Mouse (Mus musculus) limb, embryonic 13.5 days (tissue): ENCODE data around the gene G430095P16Rik. TPM values are rescaled to one million over a fixed set of nuclear protein-coding genes. Genes with fewer than 3 reads are reported as not detected.

Source experiments
- ATAC-seq: fragments of 200-750 bp; cut with Nextera tagmentation; 2 replicates; pipeline ENCODE4 v1.8.0; 2017; ENCODE audit warnings: low read depth, moderate number of reproducible peaks, moderate TSS enrichment; ENCODE audit not compliant: low FRiP score
- H3K27ac ChIP-seq: fragments of 300-500 bp; sonication (generic); 2 replicates; pipeline ENCODE4 v1.5.1; 2015; ENCODE audit warnings: inconsistent platforms, mild to moderate bottlenecking, moderate library complexity
- H3K27me3 ChIP-seq: fragments of 300-500 bp; sonication (generic); 2 replicates; pipeline ENCODE4 v1.6.1; 2015; ENCODE audit warnings: mild to moderate bottlenecking, inconsistent platforms
- H3K36me3 ChIP-seq: fragments of 300-500 bp; sonication (generic); 2 replicates; pipeline ENCODE4 v1.6.1; 2015; ENCODE audit warnings: inconsistent platforms, mild to moderate bottlenecking, moderate library complexity
- H3K4me1 ChIP-seq: fragments of 300-500 bp; sonication (generic); 2 replicates; pipeline ENCODE4 v1.6.1; 2015; ENCODE audit warnings: inconsistent platforms
- H3K4me2 ChIP-seq: fragments of 300-500 bp; sonication (generic); replicated peaks from 2 replicates; pipeline ENCODE4 v1.6.1; 2015; ENCODE audit warnings: inconsistent platforms, mild to moderate bottlenecking, moderate library complexity
- H3K4me3 ChIP-seq: fragments of 300-500 bp; sonication (generic); 2 replicates; pipeline ENCODE4 v1.5.1; 2015; ENCODE audit warnings: moderate library complexity, mild to moderate bottlenecking, inconsistent platforms
- H3K9ac ChIP-seq: fragments of 300-500 bp; sonication (generic); 2 replicates; pipeline ENCODE4 v1.6.1; 2015; ENCODE audit warnings: mild to moderate bottlenecking, inconsistent platforms
- H3K9me3 ChIP-seq: fragments of 300-500 bp; sonication (generic); 2 replicates; pipeline ENCODE4 v1.6.1; 2016; ENCODE audit warnings: inconsistent platforms
- WGBS: fragments of 180-500 bp; shearing (Covaris S2); methylation state at CpG from one replicate; pipeline ENCODE4 v1.1.7; 2015; 5-methylcytosine and 5-hydroxymethylcytosine counted together
- polyA plus RNA-seq: library from polyadenylated mRNA; unstranded; fragments of >200 nt; fragmentation: Nextera tagmentation; extraction: Ambion mirVana; gene quantifications from 2 replicates; pipeline ENCODE4 v1.2.1, GENCODE M21; 2015

Gene G430095P16Rik
- polyA plus RNA-seq, 1 experiment from 2014 or later, result 7.1 TPM

DNA sequence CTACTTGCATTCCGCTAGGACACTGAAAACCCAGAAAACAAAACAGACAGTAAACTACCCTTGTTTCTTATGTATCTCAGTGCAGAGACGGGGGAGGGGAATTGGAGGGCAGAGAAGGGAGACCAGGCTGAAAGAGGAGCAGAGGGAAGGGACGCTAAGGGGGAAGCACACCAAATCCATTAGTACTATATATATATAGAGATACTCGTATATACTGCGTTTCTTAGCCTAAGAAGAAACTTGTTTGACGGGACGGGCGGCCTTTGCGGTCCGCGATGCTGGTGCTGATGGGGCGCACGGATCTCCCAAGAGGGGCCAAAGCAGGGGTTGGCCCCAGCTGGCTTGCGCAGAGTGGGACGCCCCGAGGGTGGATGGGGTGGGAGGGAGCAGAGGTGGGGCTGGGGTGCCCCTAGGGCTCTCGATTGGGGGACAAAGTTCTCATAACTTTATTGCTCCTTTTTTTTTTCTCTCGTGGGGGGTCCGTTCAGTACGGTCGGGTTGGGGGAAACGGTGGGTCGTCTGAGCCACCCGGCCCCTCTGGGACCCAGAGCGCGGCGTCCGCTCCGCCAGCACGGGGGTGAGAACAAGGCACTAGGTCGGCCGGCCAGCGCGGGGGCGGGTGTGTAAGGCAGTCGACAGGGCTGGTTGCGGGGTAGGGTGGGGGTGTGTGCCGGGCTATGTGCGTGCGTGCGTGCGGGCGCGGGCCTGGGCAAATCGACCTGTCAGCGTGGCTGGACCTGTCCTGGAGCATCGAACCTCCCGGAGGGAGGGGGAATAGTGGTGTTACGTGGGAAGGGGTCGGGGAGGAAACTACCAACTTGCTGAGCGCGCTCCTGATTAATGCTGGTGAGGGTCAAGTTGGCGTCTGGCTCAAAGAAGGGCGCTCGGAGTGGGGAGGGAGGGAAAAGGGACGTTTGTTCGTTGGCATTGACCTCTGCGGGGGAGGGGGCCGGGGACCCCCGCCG is 17.7 kb upstream of the G430095P16Rik start:
- H3K36me3 ChIP-seq, result peaks cover 21% of the 10 kb centered on the region
- H3K4me1 ChIP-seq, result peaks cover 77% of the 10 kb centered on the region
- no peak overlapping the region for H3K27ac ChIP-seq
- H3K9ac ChIP-seq, result peak overlapping the region; percentile 53
- H3K9me3 ChIP-seq, result no peaks in the 10 kb centered on the region
- 5% methylated on average over 61 of the region's 61 CpGs for WGBS
- peak overlapping the region; percentile 28 for H3K4me3 ChIP-seq
- no peak for ATAC-seq
- peaks cover 72% of the 10 kb centered on the region for H3K27me3 ChIP-seq
- H3K4me2 ChIP-seq, result peak overlapping the region; percentile 57

DNA sequence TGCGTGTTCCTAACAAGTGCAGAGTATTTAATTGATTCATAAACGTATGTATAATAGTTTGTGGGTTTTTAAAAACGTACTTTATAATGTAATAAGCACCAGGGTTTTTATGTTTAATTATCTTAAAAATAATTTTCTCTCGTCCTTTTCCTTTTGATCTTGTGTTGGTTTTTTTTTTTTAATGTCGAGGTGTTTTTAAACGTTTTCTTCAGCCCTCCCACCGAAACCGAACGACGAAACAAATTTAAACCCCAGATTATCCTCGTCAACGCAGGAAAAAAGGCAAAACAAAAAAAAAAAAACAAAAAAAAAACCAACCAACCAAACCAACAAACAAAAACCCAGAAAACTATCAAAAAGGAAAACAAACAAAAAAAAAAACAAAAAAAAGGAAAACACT is 16.8 kb upstream of the G430095P16Rik start:
- peaks cover 25% of the 10 kb centered on the region for H3K36me3 ChIP-seq
- no peaks in the 10 kb centered on the region for H3K9me3 ChIP-seq
- H3K4me1 ChIP-seq, result peaks cover 80% of the 10 kb centered on the region
- H3K4me2 ChIP-seq, result peak overlapping the region; percentile 57
- H3K27me3 ChIP-seq, result peaks cover 72% of the 10 kb centered on the region
- H3K9ac ChIP-seq, result no peak overlapping the region; the same call in 1 of the 2 replicates
- peak overlapping the region; percentile 28 for H3K4me3 ChIP-seq
- ATAC-seq, result no peak
- WGBS, result 10% methylated on average over 12 of the region's 12 CpGs
- no peak overlapping the region for H3K27ac ChIP-seq

DNA sequence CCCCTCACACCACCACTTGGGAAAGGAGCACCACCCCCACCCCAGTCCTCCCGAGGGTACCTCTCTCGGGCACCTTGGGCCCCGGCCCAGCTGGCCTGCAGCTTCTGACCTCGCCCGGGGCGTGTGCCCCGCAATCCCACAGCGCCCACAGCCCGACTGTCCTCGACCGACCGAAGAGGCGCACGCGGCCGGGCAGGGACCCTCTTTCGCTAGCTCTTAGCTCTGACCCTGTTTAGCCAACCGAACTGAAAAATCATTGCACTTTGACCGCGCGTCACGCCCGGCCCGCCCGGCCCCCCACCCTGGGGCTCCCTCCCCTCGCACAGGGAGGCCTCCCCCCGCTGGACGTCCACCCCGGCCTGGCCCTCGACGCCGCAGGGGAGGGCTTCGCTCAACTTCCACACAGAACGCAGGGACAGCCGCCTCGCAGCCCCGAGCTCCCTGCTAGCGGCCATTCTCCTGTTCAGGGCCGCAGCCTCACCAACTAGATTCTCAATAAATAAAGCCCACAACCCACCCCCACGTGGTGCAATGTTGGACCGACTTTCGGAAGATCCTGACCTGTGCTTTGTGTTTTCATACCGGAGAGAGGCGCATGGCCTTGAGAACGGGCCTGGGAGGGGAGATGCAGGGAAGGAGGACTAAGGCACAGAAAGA is 16.1 kb upstream of the G430095P16Rik start:
- WGBS, result 7% methylated on average over 41 of the region's 45 CpGs
- Histone ChIP-seq H3K9ac (peak overlapping the region; percentile 61), H3K36me3 (peaks cover 29% of the 10 kb centered on the region)

DNA sequence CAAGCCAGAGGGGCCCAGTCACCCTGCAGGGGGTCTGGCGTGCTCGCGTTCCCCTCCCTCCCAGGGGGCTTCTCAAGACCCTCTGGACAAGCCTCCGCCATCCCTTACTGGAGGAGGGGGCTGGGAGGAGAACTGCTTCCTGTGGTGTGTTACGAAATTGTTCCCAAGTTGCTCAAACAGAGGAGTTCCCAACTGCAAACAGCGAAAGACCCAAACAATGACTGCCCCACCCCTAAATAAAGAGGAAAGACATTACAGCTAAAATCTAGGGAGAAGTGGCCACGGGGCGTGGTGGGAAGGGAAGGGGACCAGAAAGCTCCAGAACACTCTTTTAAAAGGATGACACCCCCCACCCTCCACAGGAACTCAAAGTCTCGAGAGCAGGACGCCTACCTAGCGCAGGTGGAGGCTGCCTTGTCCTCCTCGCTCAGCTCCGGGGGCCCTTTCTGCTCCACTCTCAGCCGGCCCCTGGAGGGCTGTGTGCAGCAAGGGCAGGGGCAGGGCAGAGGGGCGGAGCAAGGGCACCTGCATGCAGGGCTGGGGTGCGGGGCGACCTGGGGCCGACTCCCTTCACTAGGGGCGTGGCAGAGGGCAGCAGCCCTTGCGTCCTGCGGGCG is 15.4 kb upstream of the G430095P16Rik start:
- H3K9ac ChIP-seq, result peak overlapping the region; percentile 61
- H3K36me3 ChIP-seq, result peaks cover 29% of the 10 kb centered on the region
- peak overlapping the region; percentile 33; the same call in 1 of the 2 replicates for H3K27ac ChIP-seq
- no peak for ATAC-seq
- WGBS, result 16% methylated on average over 22 of the region's 22 CpGs
- no peaks in the 10 kb centered on the region for H3K9me3 ChIP-seq
- peak overlapping the region; percentile 24 for H3K4me3 ChIP-seq
- H3K27me3 ChIP-seq, result peaks cover 60% of the 10 kb centered on the region
- H3K4me1 ChIP-seq, result peaks cover 81% of the 10 kb centered on the region
- H3K4me2 ChIP-seq, result peak overlapping the region; percentile 49

More for the DNA sequence above, 16.1 kb upstream of the G430095P16Rik start:
- H3K9me3 ChIP-seq, result no peaks in the 10 kb centered on the region
- peaks cover 67% of the 10 kb centered on the region for H3K27me3 ChIP-seq
- peak overlapping the region; percentile 24 for H3K4me3 ChIP-seq
- peak overlapping the region; percentile 49 for H3K4me2 ChIP-seq
- no peak for ATAC-seq
- H3K4me1 ChIP-seq, result peaks cover 81% of the 10 kb centered on the region
- H3K27ac ChIP-seq, result peak overlapping the region; percentile 33; the same call in 1 of the 2 replicates

DNA sequence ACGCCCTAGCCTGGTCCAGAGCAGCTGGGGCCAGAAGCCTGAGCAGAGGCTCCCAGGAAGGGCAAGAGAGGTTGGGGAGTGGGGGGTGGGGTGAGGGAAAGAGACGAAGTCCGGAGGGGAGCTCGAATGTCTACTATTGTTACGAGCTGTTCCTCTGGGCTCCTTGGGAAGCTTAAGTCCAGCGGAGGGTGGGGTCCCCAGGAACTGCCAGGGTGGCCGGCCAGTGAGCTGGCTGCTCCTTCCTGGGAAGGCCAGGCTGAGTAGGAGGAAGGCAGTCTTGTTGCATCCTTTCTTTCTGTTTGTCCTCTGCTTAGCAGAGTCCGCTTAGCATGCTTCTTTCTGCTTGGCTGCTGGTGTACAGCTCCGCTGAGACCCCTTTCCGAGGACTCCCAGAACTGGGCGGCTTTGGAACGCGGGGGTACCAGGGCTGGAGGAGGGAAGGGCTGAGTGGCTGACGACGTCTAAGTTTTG is 14.7 kb upstream of the G430095P16Rik start:
- no peaks in the 10 kb centered on the region for H3K9me3 ChIP-seq
- H3K4me3 ChIP-seq, result peak overlapping the region; percentile 18; the same call in 1 of the 2 replicates
- H3K27me3 ChIP-seq, result peaks cover 53% of the 10 kb centered on the region
- H3K36me3 ChIP-seq, result peaks cover 29% of the 10 kb centered on the region
- H3K9ac ChIP-seq, result peak overlapping the region; percentile 61
- H3K27ac ChIP-seq, result no peak overlapping the region; the same call in 1 of the 2 replicates
- H3K4me2 ChIP-seq, result peak overlapping the region; percentile 49
- ATAC-seq, result no peak
- peaks cover 86% of the 10 kb centered on the region for H3K4me1 ChIP-seq
- WGBS, result 21% methylated on average over 15 of the region's 15 CpGs

DNA sequence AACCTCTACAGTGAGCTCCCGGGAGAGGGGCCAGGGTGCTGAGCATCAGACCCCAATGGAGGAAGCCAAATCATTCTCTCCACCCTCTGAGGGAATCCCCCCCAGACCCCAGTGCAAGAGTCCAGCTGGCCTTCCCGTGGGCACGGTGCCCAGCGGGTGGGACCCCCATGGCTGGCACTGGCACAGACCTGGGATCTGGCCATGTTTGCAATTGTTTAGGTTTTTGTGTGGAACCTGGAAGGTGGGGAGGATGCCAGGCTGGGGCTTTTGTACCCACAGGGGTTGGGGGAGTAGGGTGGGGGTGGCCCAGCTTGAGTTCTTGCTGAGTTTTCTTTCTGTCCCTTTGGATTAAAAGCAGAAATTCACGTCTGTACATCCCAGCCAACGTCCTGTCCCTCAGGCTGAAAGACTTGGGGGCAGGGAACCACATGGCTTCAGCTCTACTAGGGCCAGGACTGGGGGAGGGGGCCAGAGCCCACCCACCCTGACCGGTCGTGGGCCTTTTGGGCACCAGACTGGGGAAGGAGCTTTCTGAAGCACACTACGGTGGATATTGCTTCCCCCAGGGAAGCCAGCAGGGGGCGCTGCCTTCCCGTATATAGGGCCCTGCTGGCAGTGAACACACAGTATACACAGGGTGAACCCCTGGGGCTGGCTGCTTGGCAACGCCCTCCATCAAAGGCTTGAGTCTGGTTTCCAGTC is 13.9 kb upstream of the G430095P16Rik start:
- peak; percentile 13; the same call in 1 of the 2 replicates for ATAC-seq
- WGBS, result 16% methylated on average over 12 of the region's 12 CpGs
- Histone ChIP-seq H3K27ac (peak overlapping the region; percentile 49; the same call in 1 of the 2 replicates), H3K4me3 (no peak overlapping the region), H3K4me2 (no peak overlapping the region; the same call in 1 of the 2 replicates), H3K9me3 (no peaks in the 10 kb centered on the region), H3K27me3 (peaks cover 45% of the 10 kb centered on the region), H3K9ac (peak overlapping the region; percentile 35), H3K36me3 (peaks cover 36% of the 10 kb centered on the region), H3K4me1 (peaks cover 90% of the 10 kb centered on the region)

DNA sequence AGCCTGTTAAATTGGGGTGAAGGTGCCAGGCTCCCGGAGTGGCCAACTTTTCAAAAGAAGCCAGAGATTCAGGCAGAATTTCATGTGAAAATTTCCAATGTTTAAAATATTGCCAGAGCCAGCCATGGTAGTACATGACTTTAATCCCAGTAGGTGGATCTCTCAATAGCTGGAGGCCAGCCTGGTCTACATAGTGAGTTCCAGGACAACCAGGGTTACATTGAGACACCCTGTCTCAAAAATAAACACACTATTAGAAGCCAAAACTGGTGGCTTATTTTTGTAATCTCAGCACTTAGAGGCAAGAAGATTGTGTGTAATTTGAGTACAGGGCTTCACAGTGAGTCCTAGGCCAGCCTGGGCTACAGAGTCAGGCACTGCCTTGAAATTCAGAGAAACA is 12.9 kb upstream of the G430095P16Rik start:
- WGBS, result 86% methylated on average over 1 of the region's 1 CpGs
- peak overlapping the region; percentile 49; the same call in 1 of the 2 replicates for H3K27ac ChIP-seq
- H3K27me3 ChIP-seq, result peaks cover 35% of the 10 kb centered on the region
- no peak for ATAC-seq
- H3K9me3 ChIP-seq, result no peaks in the 10 kb centered on the region
- H3K4me3 ChIP-seq, result no peak overlapping the region
- no peak overlapping the region for H3K4me2 ChIP-seq
- peaks cover 92% of the 10 kb centered on the region for H3K4me1 ChIP-seq
- peaks cover 40% of the 10 kb centered on the region for H3K36me3 ChIP-seq
- H3K9ac ChIP-seq, result no peak overlapping the region

DNA sequence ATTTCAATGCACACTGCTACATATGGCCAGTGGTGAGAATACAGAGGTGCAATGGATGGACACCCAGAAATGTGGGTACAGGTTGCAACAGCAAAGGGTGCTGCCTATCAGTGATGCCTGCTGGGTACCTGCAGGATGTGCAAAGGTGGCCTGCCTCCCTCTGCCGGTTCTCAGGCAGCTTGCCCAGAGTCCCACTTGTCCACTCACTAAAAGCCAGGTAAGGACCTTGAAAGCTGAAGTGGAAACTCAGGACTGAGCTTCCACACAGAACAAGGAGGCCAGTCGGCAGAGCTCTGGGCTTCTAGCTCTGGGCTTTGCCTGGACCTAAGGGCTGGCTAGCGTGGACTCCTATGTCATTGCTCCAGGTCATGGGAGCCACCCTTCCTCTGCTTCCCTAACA is 11.5 kb upstream of the G430095P16Rik start:
- Histone ChIP-seq H3K4me1 (peaks cover 92% of the 10 kb centered on the region), H3K4me2 (peak overlapping the region; percentile 49), H3K4me3 (0 out of 2 replicates have a peak overlapping the region, but pooled peaks have one; percentile 1), H3K27me3 (peaks cover 25% of the 10 kb centered on the region), H3K9ac (peak overlapping the region; percentile 46), H3K9me3 (no peaks in the 10 kb centered on the region), H3K36me3 (peaks cover 48% of the 10 kb centered on the region), H3K27ac (peak overlapping the region; percentile 97)
- no peak for ATAC-seq
- 42% methylated on average over 3 of the region's 3 CpGs for WGBS

DNA sequence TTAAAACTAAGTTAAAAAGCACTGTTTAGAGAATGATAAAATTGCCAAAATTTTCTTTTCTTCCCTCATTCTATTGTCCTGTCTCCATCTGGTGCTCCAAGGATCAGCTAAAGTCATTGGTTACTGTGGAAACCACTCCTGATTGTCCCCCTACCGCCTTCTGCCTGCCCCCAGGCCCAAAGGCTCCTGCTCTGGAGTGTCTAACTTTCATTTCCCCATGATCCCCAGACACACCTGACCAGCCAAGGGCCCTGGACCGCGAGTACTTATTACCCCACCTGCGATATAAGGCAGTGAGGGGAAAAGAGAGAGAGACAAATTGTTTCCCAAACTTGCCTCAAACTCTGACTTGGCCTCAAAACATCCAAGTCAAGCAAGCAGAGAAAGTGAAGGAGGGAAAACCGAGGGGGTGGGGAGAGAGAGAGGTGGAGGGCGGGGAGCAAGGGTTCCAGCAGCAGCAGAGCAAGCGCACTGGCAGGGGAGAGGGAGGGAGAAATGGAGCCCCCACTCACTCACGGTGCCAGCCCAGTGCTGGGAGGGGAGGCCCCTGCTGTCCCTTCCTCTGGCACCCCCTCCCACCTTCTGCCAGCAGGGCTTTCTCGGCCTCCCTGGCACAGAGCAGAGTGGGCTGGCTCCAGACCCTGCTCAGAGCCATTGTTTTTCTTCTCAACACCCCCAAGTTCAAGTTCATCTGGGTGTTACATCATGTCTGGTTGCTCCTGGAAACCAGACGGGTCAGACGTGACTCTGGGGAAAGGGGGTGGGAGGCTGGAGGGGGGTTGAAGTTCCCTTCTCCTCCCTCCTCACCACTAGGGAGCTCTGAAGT is 10.7 kb upstream of the G430095P16Rik start:
- Histone ChIP-seq H3K36me3 (peaks cover 52% of the 10 kb centered on the region), H3K9me3 (no peaks in the 10 kb centered on the region), H3K27ac (peak overlapping the region; percentile 97), H3K4me2 (peak overlapping the region; percentile 49), H3K9ac (peak overlapping the region; percentile 46; the same call in 1 of the 2 replicates), H3K4me3 (peak overlapping the region; percentile 12; the same call in 1 of the 2 replicates), H3K27me3 (peaks cover 17% of the 10 kb centered on the region), H3K4me1 (peaks cover 92% of the 10 kb centered on the region)
- peak; percentile 90 for ATAC-seq
- 6% methylated on average over 11 of the region's 11 CpGs for WGBS

DNA sequence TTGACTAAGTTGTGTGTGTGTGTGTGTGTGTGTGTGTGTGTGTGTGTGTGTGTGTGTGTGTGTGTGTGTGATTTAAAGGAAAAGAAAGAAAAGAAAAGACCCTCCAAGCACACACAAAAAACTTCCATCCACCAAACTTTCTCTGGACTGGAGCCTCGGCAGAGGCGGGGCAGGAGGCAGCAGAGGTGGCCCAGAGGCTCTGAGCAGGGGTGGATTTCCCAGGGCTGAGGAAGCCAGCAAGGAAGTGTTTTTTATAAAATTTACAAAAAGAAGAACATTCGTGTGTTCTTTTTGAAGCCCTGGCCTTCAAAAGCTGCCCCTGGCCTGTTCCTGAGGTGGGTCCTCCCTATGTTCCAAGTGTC is 10.1 kb upstream of the G430095P16Rik start:
- peak overlapping the region; percentile 15; the same call in 1 of the 2 replicates for H3K4me2 ChIP-seq

More for the DNA sequence above, 10.1 kb upstream of the G430095P16Rik start:
- ATAC-seq, result peak; percentile 58
- Histone ChIP-seq H3K36me3 (peaks cover 52% of the 10 kb centered on the region), H3K27me3 (peaks cover 11% of the 10 kb centered on the region), H3K4me3 (no peak overlapping the region), H3K9me3 (no peaks in the 10 kb centered on the region), H3K4me1 (peaks cover 92% of the 10 kb centered on the region), H3K9ac (peak overlapping the region; percentile 45; the same call in 1 of the 2 replicates), H3K27ac (peak overlapping the region; percentile 97)
- WGBS, result 20% methylated on average over 3 of the region's 3 CpGs
